Mouse (Mus musculus): ENCODE measurements around the gene Gm36210. TPM values are rescaled to one million over a fixed set of nuclear protein-coding genes. Genes with fewer than 3 reads are reported as not detected.

The Gm36210 gene
- polyA plus RNA-seq, 1 experiment from 2014 or later = 0.24 TPM

- H3K9ac ChIP-seq = no peak overlapping the region
- peaks cover 14% of the 10 kb centered on the region; the same call in 1 of the 2 replicates for H3K27me3 ChIP-seq
- H3K36me3 ChIP-seq (replicated peaks) = no peaks in the 10 kb centered on the region
- H3K27ac ChIP-seq = no peak overlapping the region
- no peak overlapping the region for H3K4me3 ChIP-seq (replicated peaks)
- H3K4me2 ChIP-seq = no peak overlapping the region
- H3K4me1 ChIP-seq = no peaks in the 10 kb centered on the region
- ATAC-seq (ENCODE audit: low FRiP score) = no peak
- H3K9me3 ChIP-seq = no peaks in the 10 kb centered on the region
- WGBS = 82% methylated on average over 11 of the region's 11 CpGs
These were observed 55.5 kb downstream of the Gm36210 start for GRCm38 (mm10) chr7:4850621-4851314.

GRCm38 (mm10) chr7:4849372-4849771 is 56.9 kb downstream of the Gm36210 start:
- H3K4me1 ChIP-seq = peaks cover 3% of the 10 kb centered on the region

More at GRCm38 (mm10) chr7:4849372-4849771, 56.9 kb downstream of the Gm36210 start:
- Histone ChIP-seq H3K9ac (no peak overlapping the region), H3K27ac (no peak overlapping the region), H3K27me3 (peaks cover 22% of the 10 kb centered on the region), H3K4me2 (no peak overlapping the region), H3K9me3 (no peaks in the 10 kb centered on the region), H3K36me3 (replicated peaks) (no peaks in the 10 kb centered on the region), H3K4me3 (replicated peaks) (no peak overlapping the region)
- WGBS = 68% methylated on average over 9 of the region's 9 CpGs
- ATAC-seq (ENCODE audit: low FRiP score) = no peak

Other genes with a start within 250 kb of the Gm36210 start
- gene Ppp6r1, start 247.5 kb downstream of the Gm36210 start, polyA plus RNA-seq (2016; fragmentation: Nextera tagmentation; extraction: Ambion mirVana) = 15.4 and 25.3 TPM in 2 replicates
- 112 and 114 TPM in 2 replicates for gene Hspbp1, start 221.4 kb downstream of the Gm36210 start, polyA plus RNA-seq (2016; fragmentation: Nextera tagmentation; extraction: Ambion mirVana)
- gene Brsk1, start 215.9 kb downstream of the Gm36210 start, polyA plus RNA-seq (2016; fragmentation: Nextera tagmentation; extraction: Ambion mirVana) = 3.6 and 3.8 TPM in 2 replicates
- 0.27 and 0.35 TPM in 2 replicates for gene Tmem150b, start 181.3 kb downstream of the Gm36210 start, polyA plus RNA-seq (2016; fragmentation: Nextera tagmentation; extraction: Ambion mirVana)
- gene Kmt5c, start 166.4 kb downstream of the Gm36210 start, polyA plus RNA-seq (2016; fragmentation: Nextera tagmentation; extraction: Ambion mirVana) = 78.9 and 94.2 TPM in 2 replicates
- 31.3 and 32.5 TPM in 2 replicates for gene Cox6b2, start 153.4 kb downstream of the Gm36210 start, polyA plus RNA-seq (2016; fragmentation: Nextera tagmentation; extraction: Ambion mirVana)
- not detected in 2 replicates for gene Fam71e2, start 135.2 kb downstream of the Gm36210 start, polyA plus RNA-seq (2016; fragmentation: Nextera tagmentation; extraction: Ambion mirVana)
- 0.24 and 0.77 TPM in 2 replicates for gene Il11, start 123.7 kb downstream of the Gm36210 start, polyA plus RNA-seq (2016; fragmentation: Nextera tagmentation; extraction: Ambion mirVana)
- not detected in 2 replicates for gene Tmem190, start 123.6 kb downstream of the Gm36210 start, polyA plus RNA-seq (2016; fragmentation: Nextera tagmentation; extraction: Ambion mirVana)
- 2.7 and 3.6 TPM in 2 replicates for gene Tmem238, start 116.9 kb downstream of the Gm36210 start, polyA plus RNA-seq (2016; fragmentation: Nextera tagmentation; extraction: Ambion mirVana)
- 306 and 310 TPM in 2 replicates for gene Rpl28, start 113.6 kb downstream of the Gm36210 start, polyA plus RNA-seq (2016; fragmentation: Nextera tagmentation; extraction: Ambion mirVana)
- 434 and 445 TPM in 2 replicates for gene Ube2s, start 93.9 kb downstream of the Gm36210 start, polyA plus RNA-seq (2016; fragmentation: Nextera tagmentation; extraction: Ambion mirVana)
- gene Shisa7, start 61.8 kb downstream of the Gm36210 start, polyA plus RNA-seq (2016; fragmentation: Nextera tagmentation; extraction: Ambion mirVana) = 4.0 and 4.6 TPM in 2 replicates
- gene Isoc2b, start 36.3 kb downstream of the Gm36210 start, polyA plus RNA-seq (2016; fragmentation: Nextera tagmentation; extraction: Ambion mirVana) = 2.1 and 2.7 TPM in 2 replicates
- gene Isoc2a, start 29.4 kb downstream of the Gm36210 start, polyA plus RNA-seq (2016; fragmentation: Nextera tagmentation; extraction: Ambion mirVana) = 0.70 and 0.89 TPM in 2 replicates
- gene Zfp628, start 8.7 kb upstream of the Gm36210 start, polyA plus RNA-seq (2016; fragmentation: Nextera tagmentation; extraction: Ambion mirVana) = 4.0 and 4.6 TPM in 2 replicates
- 18.1 and 19.4 TPM in 2 replicates for gene Nat14, start 15.5 kb upstream of the Gm36210 start, polyA plus RNA-seq (2016; fragmentation: Nextera tagmentation; extraction: Ambion mirVana)
- 0.89 and 1.4 TPM in 2 replicates for gene Ssc5d, start 19.3 kb upstream of the Gm36210 start, polyA plus RNA-seq (2016; fragmentation: Nextera tagmentation; extraction: Ambion mirVana)
- gene Sbk2, start 57.9 kb upstream of the Gm36210 start, polyA plus RNA-seq (2016; fragmentation: Nextera tagmentation; extraction: Ambion mirVana) = not detected in 2 replicates
- gene Sbk3, start 64.7 kb upstream of the Gm36210 start, polyA plus RNA-seq (2016; fragmentation: Nextera tagmentation; extraction: Ambion mirVana) = not detected in 2 replicates
- 55.9 and 56.9 TPM in 2 replicates for gene Zfp579, start 89.6 kb upstream of the Gm36210 start, polyA plus RNA-seq (2016; fragmentation: Nextera tagmentation; extraction: Ambion mirVana)
- 9.5 and 9.6 TPM in 2 replicates for gene Zfp524, start 107.9 kb upstream of the Gm36210 start, polyA plus RNA-seq (2016; fragmentation: Nextera tagmentation; extraction: Ambion mirVana)
- 64.9 and 67.3 TPM in 2 replicates for gene Fiz1, start 108.2 kb upstream of the Gm36210 start, polyA plus RNA-seq (2016; fragmentation: Nextera tagmentation; extraction: Ambion mirVana)
- gene Gm44973, start 109.0 kb upstream of the Gm36210 start, polyA plus RNA-seq (2016; fragmentation: Nextera tagmentation; extraction: Ambion mirVana) = 0.69 TPM in 1 of 2 replicates, not detected in the other
- gene Zfp865, start 113.9 kb upstream of the Gm36210 start, polyA plus RNA-seq (2016; fragmentation: Nextera tagmentation; extraction: Ambion mirVana) = 6.7 and 7.3 TPM in 2 replicates
- 11.0 and 12.8 TPM in 2 replicates for gene Ccdc106, start 114.0 kb upstream of the Gm36210 start, polyA plus RNA-seq (2016; fragmentation: Nextera tagmentation; extraction: Ambion mirVana)
- not detected in 2 replicates for gene 4632433K11Rik, start 127.6 kb upstream of the Gm36210 start, polyA plus RNA-seq (2016; fragmentation: Nextera tagmentation; extraction: Ambion mirVana)
- gene Zfp784, start 131.9 kb upstream of the Gm36210 start, polyA plus RNA-seq (2016; fragmentation: Nextera tagmentation; extraction: Ambion mirVana) = 4.0 and 4.5 TPM in 2 replicates
- gene Zfp580, start 145.0 kb upstream of the Gm36210 start, polyA plus RNA-seq (2016; fragmentation: Nextera tagmentation; extraction: Ambion mirVana) = 44.9 and 46.3 TPM in 2 replicates
- gene U2af2, start 155.6 kb upstream of the Gm36210 start, polyA plus RNA-seq (2016; fragmentation: Nextera tagmentation; extraction: Ambion mirVana) = 165 and 166 TPM in 2 replicates
- gene Epn1, start 173.7 kb upstream of the Gm36210 start, polyA plus RNA-seq (2016; fragmentation: Nextera tagmentation; extraction: Ambion mirVana) = 62.9 and 66.4 TPM in 2 replicates
- gene Rfpl4, start 210.4 kb upstream of the Gm36210 start, polyA plus RNA-seq (2016; fragmentation: Nextera tagmentation; extraction: Ambion mirVana) = not detected in 2 replicates
- 0.40 and 0.51 TPM in 2 replicates for gene Rasl2-9, start 219.4 kb upstream of the Gm36210 start, polyA plus RNA-seq (2016; fragmentation: Nextera tagmentation; extraction: Ambion mirVana)
- not detected in 2 replicates for gene Vmn1r55, start 243.2 kb upstream of the Gm36210 start, polyA plus RNA-seq (2016; fragmentation: Nextera tagmentation; extraction: Ambion mirVana)

All from forebrain, embryonic 12.5 days (tissue).